Mouse (Mus musculus) CH12.LX (cell line): ENCODE results near the gene Ppp1r12a. TPM values are rescaled to one million over a fixed set of nuclear protein-coding genes. Genes with fewer than 3 reads are reported as not detected.

Source experiments
- DNase-seq: peaks from one replicate; pipeline ENCODE4 v3.0.0-alpha.2; 2013; ENCODE audit errors: extremely low read depth
- H3K27ac ChIP-seq: 2 replicates; pipeline ENCODE4 v1.5.1; 2012; ENCODE audit warnings: low read depth, mild to moderate bottlenecking, control low read depth, moderate library complexity; ENCODE audit not compliant: insufficient read depth
- H3K27me3 ChIP-seq: replicated peaks from 2 replicates; pipeline ENCODE3; 2012; ENCODE audit warnings: inconsistent platforms
- H3K36me3 ChIP-seq, 2 experiments: replicated peaks in 1 of 2; 2 replicates each; pipeline versions ENCODE3 to v1.6.1; 2012; ENCODE audit warnings: inconsistent platforms in 1 of 2, low read length in 1 of 2, mild to moderate bottlenecking in 1 of 2, mixed read lengths in 1 of 2, moderate library complexity in 1 of 2; ENCODE audit not compliant: control insufficient read depth in 1 of 2, insufficient read depth in 1 of 2
- H3K4me1 ChIP-seq, 2 experiments: 2 replicates each; pipeline ENCODE4 v1.6.1; 2012; ENCODE audit warnings: inconsistent platforms in 1 of 2, moderate library complexity in 1 of 2; ENCODE audit not compliant: insufficient read depth in 2 of 2, control insufficient read depth in 1 of 2
- H3K4me2 ChIP-seq: 2 replicates; pipeline ENCODE4 v1.6.1; 2012; ENCODE audit warnings: low read depth, mild to moderate bottlenecking, control low read depth; ENCODE audit not compliant: poor library complexity, insufficient read depth, severe bottlenecking
- H3K4me3 ChIP-seq, 3 experiments: fragments of 150-350 bp in 1 of 3; sonication (generic) in 1 of 3; replicated peaks in 1 of 3; 2 replicates each; pipeline versions ENCODE3 to v1.5.1; 2011 to 2012; ENCODE audit warnings: low read depth in 2 of 3, low read length in 2 of 3, mild to moderate bottlenecking in 2 of 3, moderate library complexity in 2 of 3, control low read depth in 1 of 3, improper control_type of control experiment in 1 of 3, inconsistent platforms in 1 of 3, mixed read lengths in 1 of 3; ENCODE audit not compliant: poor library complexity in 1 of 3
- H3K79me2 ChIP-seq: replicated peaks from 2 replicates; pipeline ENCODE4 v1.6.1; 2012; ENCODE audit warnings: mild to moderate bottlenecking, moderate library complexity; ENCODE audit not compliant: control insufficient read depth, poor library complexity, insufficient read depth, severe bottlenecking; ENCODE audit errors: extremely low read depth
- H3K9ac ChIP-seq: 2 replicates; pipeline ENCODE4 v1.6.1; 2012; ENCODE audit warnings: low read depth, mild to moderate bottlenecking, control low read depth, moderate library complexity; ENCODE audit not compliant: insufficient read depth
- H3K9me3 ChIP-seq: replicated peaks from 2 replicates; pipeline ENCODE3; 2012; ENCODE audit warnings: low read length, inconsistent platforms, mixed read lengths
- BHLHE40 ChIP-seq: IDR thresholded peaks from 2 replicates; pipeline ENCODE4 v1.6.1; 2011; ENCODE audit warnings: mild to moderate bottlenecking, low read depth, low read length, improper control_type of control experiment
- CHD2 ChIP-seq: IDR thresholded peaks from 2 replicates; pipeline ENCODE4 v1.6.1; 2011; ENCODE audit warnings: low read length, improper control_type of control experiment
- CTCF ChIP-seq, 2 experiments: IDR thresholded peaks in 1 of 2; conservative IDR thresholded peaks in 1 of 2; 2 replicates each; pipeline ENCODE4 v1.5.1; 2011 to 2012; ENCODE audit warnings: low read depth in 2 of 2, low read length in 2 of 2, improper control_type of control experiment in 1 of 2, inconsistent platforms in 1 of 2, mild to moderate bottlenecking in 1 of 2, moderate library complexity in 1 of 2
- ETS1 ChIP-seq: conservative IDR thresholded peaks from 2 replicates; pipeline ENCODE4 v1.6.1; 2012; ENCODE audit warnings: low read depth, mild to moderate bottlenecking, inconsistent platforms, low read length, improper control_type of control experiment, moderate library complexity
- IRF4 ChIP-seq: IDR thresholded peaks from 2 replicates; pipeline ENCODE4 v1.6.1; 2014; ENCODE audit warnings: low read depth, mild to moderate bottlenecking, inconsistent platforms, low read length, improper control_type of control experiment
- JUN ChIP-seq: IDR thresholded peaks from 2 replicates; pipeline ENCODE4 v1.6.1; 2011; ENCODE audit warnings: low read depth, mild to moderate bottlenecking, low read length, improper control_type of control experiment, moderate library complexity; ENCODE audit not compliant: insufficient read depth
- KAT2A ChIP-seq: IDR thresholded peaks from 2 replicates; pipeline ENCODE4 v1.6.1; 2012; ENCODE audit warnings: low read length, improper control_type of control experiment, inconsistent platforms; ENCODE audit not compliant: insufficient replicate concordance
- MAFK ChIP-seq: IDR thresholded peaks from 2 replicates; pipeline ENCODE4 v1.6.1; 2011; ENCODE audit warnings: low read length, improper control_type of control experiment; ENCODE audit not compliant: insufficient replicate concordance
- MAX ChIP-seq: IDR thresholded peaks from 2 replicates; pipeline ENCODE4 v1.6.1; 2011; ENCODE audit warnings: low read length, improper control_type of control experiment
- MAZ ChIP-seq: IDR thresholded peaks from 2 replicates; pipeline ENCODE4 v1.6.1; 2012; ENCODE audit warnings: low read depth, mild to moderate bottlenecking, inconsistent platforms, low read length, improper control_type of control experiment, moderate library complexity
- MEF2A ChIP-seq: IDR thresholded peaks from 2 replicates; pipeline ENCODE4 v1.6.1; 2014; ENCODE audit warnings: low read depth, mild to moderate bottlenecking, inconsistent platforms, low read length, improper control_type of control experiment, borderline replicate concordance
- MXI1 ChIP-seq: IDR thresholded peaks from 2 replicates; pipeline ENCODE4 v1.6.1; 2011; ENCODE audit warnings: mild to moderate bottlenecking, low read depth, low read length, improper control_type of control experiment
- MYC ChIP-seq: IDR thresholded peaks from 2 replicates; pipeline ENCODE4 v1.6.1; 2011; ENCODE audit warnings: low read depth, mild to moderate bottlenecking, improper control_type of control experiment, low read length
- POLR2A ChIP-seq: IDR thresholded peaks from 2 replicates; pipeline ENCODE4 v1.6.1; 2011; ENCODE audit warnings: low read depth, mild to moderate bottlenecking, improper control_type of control experiment, low read length
- POLR2AphosphoS2 ChIP-seq: IDR thresholded peaks from 2 replicates; pipeline ENCODE4 v1.6.1; 2011; ENCODE audit warnings: low read depth, low read length, improper control_type of control experiment
- RCOR1 ChIP-seq: conservative IDR thresholded peaks from 2 replicates; pipeline ENCODE4 v1.6.1; 2012; ENCODE audit warnings: low read depth, mild to moderate bottlenecking, inconsistent platforms, low read length, improper control_type of control experiment
- SIN3A ChIP-seq: IDR thresholded peaks from 2 replicates; pipeline ENCODE4 v1.6.1; 2012; ENCODE audit warnings: low read length, improper control_type of control experiment, inconsistent platforms
- SMC3 ChIP-seq: IDR thresholded peaks from 2 replicates; pipeline ENCODE4 v1.6.1; 2011; ENCODE audit warnings: low read depth, low read length, improper control_type of control experiment
- TCF12 ChIP-seq: IDR thresholded peaks from 2 replicates; pipeline ENCODE4 v1.6.1; 2014; ENCODE audit warnings: low read depth, mild to moderate bottlenecking, inconsistent platforms, low read length, improper control_type of control experiment
- UBTF ChIP-seq: IDR thresholded peaks from 2 replicates; pipeline ENCODE4 v1.6.1; 2012; ENCODE audit warnings: low read depth, mild to moderate bottlenecking, inconsistent platforms, low read length, improper control_type of control experiment, moderate library complexity
- USF2 ChIP-seq: conservative IDR thresholded peaks from 2 replicates; pipeline ENCODE4 v1.6.1; 2011; ENCODE audit warnings: low read depth, low read length, improper control_type of control experiment
- ZC3H11A ChIP-seq: IDR thresholded peaks from 2 replicates; pipeline ENCODE4 v1.6.1; 2012; ENCODE audit warnings: low read depth, mild to moderate bottlenecking, inconsistent platforms, low read length, improper control_type of control experiment
- ZMIZ1 ChIP-seq: IDR thresholded peaks from 2 replicates; pipeline ENCODE4 v1.6.1; 2012; ENCODE audit warnings: low read depth, mild to moderate bottlenecking, inconsistent platforms, low read length, improper control_type of control experiment
- ZNF384 ChIP-seq: IDR thresholded peaks from 2 replicates; pipeline ENCODE4 v1.6.1; 2012; ENCODE audit warnings: low read depth, low read length, improper control_type of control experiment, inconsistent platforms
- dilution Hi-C: fragments of 300-500 bp; cut with MboI; formaldehyde crosslinking; loops from 2 replicates; pipeline ENCODE4 v1.14.3; 2020; ENCODE audit warnings: low sequenced_read_pairs; ENCODE audit not compliant: extremely low pct_unique_long_range_greater_than_20kb, extremely low pct_ligation_motif_present
- in situ Hi-C: fragments of 300-500 bp; cut with MboI; formaldehyde crosslinking; loops from 3 replicates; pipeline ENCODE4 v1.14.3; 2019; ENCODE audit warnings: low sequenced_read_pairs, low pct_ligation_motif_present, low pct_unique_long_range_greater_than_20kb, mixed read lengths
- polyA plus RNA-seq: library from polyadenylated mRNA; unstranded; fragments of >175 nt; gene quantifications from 2 replicates; pipeline ENCODE4 v1.2.1, GENCODE M21; 2012; ENCODE audit warnings: low read depth; ENCODE audit not compliant: insufficient read length
- total RNA-seq, 2 experiments: library from RNA; depleted of rRNA; stranded (reverse); fragments of 300-350 nt in 1 of 2; fragments of >200 nt in 1 of 2; gene quantifications; 2 replicates each; pipeline ENCODE4 v1.2.3; 2012 to 2014

The Ppp1r12a gene
- total and polyA plus RNA-seq, 3 experiments = 34.4 to 70.8 (median 60.0) TPM

GRCm38 (mm10) chr10:108203440-108203839 is 41.4 kb downstream of the Ppp1r12a start:
- Histone ChIP-seq H3K79me2 (peaks cover 14% of the 10 kb centered on the region; the same call in 1 of the 2 replicates), H3K9ac (no peak overlapping the region), H3K27ac (no peak overlapping the region), H3K4me2 (no peak overlapping the region), H3K9me3 (no peaks in the 10 kb centered on the region), H3K4me1 (peaks cover 0 to 21% of the 10 kb centered on the region in 2 experiments; a peak in 2 of 4 replicates), H3K36me3 (peaks cover 3 to 33% of the 10 kb centered on the region in 2 experiments), H3K4me3 (no peak overlapping the region), H3K27me3 (no peaks in the 10 kb centered on the region)
- dilution Hi-C loops (no loop called here), in situ Hi-C loops (no loop called here)
- DNase-seq = no peak
- TF ChIP-seq MAZ (no peak), IRF4 (no peak), MXI1 (no peak), USF2 (no peak), BHLHE40 (no peak), RCOR1 (no peak), SIN3A (no peak), MYC (no peak), CTCF (conservative IDR thresholded peaks at IDR 0.05 in 1 of 2, IDR thresholded peaks at IDR 0.05 in 1 of 2; ENCODE audit: low read depth in 2 of 2, low read length in 2 of 2) (no peak)

GRCm38 (mm10) chr10:108209396-108209795 is 47.4 kb downstream of the Ppp1r12a start:
- H3K4me2 ChIP-seq = no peak overlapping the region
- H3K4me3 ChIP-seq = no peak overlapping the region
- H3K4me1 ChIP-seq = peaks cover 0 to 25% of the 10 kb centered on the region in 2 experiments; a peak in 2 of 4 replicates
- no peaks in the 10 kb centered on the region for H3K9me3 ChIP-seq
- no peak for TF ChIP-seq KAT2A
- no peak for TF ChIP-seq MAZ
- no peak for TF ChIP-seq JUN
- TF ChIP-seq CHD2 = no peak
- TF ChIP-seq MAX = no peak
- TF ChIP-seq POLR2A = no peak
- no peak for TF ChIP-seq ETS1
- no peak for TF ChIP-seq CTCF (conservative IDR thresholded peaks at IDR 0.05 in 1 of 2, IDR thresholded peaks at IDR 0.05 in 1 of 2; ENCODE audit: low read depth in 2 of 2, low read length in 2 of 2)
- no peak for TF ChIP-seq ZC3H11A
- no peak for TF ChIP-seq ZNF384
- no peak for TF ChIP-seq POLR2AphosphoS2
- TF ChIP-seq MEF2A = no peak
- no peak for TF ChIP-seq ZMIZ1
- TF ChIP-seq TCF12 = no peak
- no peak for TF ChIP-seq SMC3
- TF ChIP-seq RCOR1 = no peak
- no peak for TF ChIP-seq MAFK
- TF ChIP-seq UBTF = no peak
- peaks cover 0 to 12% of the 10 kb centered on the region in 2 experiments for H3K36me3 ChIP-seq
- no peak for DNase-seq
- H3K9ac ChIP-seq = no peak overlapping the region
- no peak overlapping the region for H3K27ac ChIP-seq
- H3K79me2 ChIP-seq = peaks cover 11% of the 10 kb centered on the region; the same call in 1 of the 2 replicates
- H3K27me3 ChIP-seq = no peaks in the 10 kb centered on the region
- in situ Hi-C loops = no loop called here
- dilution Hi-C loops = no loop called here
